Mouse (Mus musculus) C2C12 (cell line): ENCODE measurements around the gene Ctr9.

Experiments
- CTCF ChIP-seq: IDR thresholded peaks from one replicate; pipeline ENCODE4 v1.5.1; 2011; ENCODE audit not compliant: control insufficient read depth, insufficient read depth, insufficient read length
- MAX ChIP-seq: IDR thresholded peaks from one replicate; pipeline ENCODE4 v1.6.1; 2011; ENCODE audit warnings: mild to moderate bottlenecking, control low read depth

GRCm38 (mm10) chr7:111055221-111055620 is 26.5 kb downstream of the Ctr9 start:
- TF ChIP-seq CTCF (no peak), MAX (no peak)
